Mouse (Mus musculus) c-Kit-positive CD71-positive TER-119-negative erythroid progenitor cells, embryonic 14.5 days (primary cell): ENCODE results near the gene Aldh16a1.
"Not testable (repeated sequence)": the region's sequence is repeated elsewhere in the genome, so short reads cannot be mapped to it uniquely, and the experiment has no call there.

ENCODE experiments used
- DNase-seq: peaks from one replicate; pipeline ENCODE4 v3.0.0-alpha.2; 2013; ENCODE audit warnings: low read depth

Aldh16a1 gene

DNA sequence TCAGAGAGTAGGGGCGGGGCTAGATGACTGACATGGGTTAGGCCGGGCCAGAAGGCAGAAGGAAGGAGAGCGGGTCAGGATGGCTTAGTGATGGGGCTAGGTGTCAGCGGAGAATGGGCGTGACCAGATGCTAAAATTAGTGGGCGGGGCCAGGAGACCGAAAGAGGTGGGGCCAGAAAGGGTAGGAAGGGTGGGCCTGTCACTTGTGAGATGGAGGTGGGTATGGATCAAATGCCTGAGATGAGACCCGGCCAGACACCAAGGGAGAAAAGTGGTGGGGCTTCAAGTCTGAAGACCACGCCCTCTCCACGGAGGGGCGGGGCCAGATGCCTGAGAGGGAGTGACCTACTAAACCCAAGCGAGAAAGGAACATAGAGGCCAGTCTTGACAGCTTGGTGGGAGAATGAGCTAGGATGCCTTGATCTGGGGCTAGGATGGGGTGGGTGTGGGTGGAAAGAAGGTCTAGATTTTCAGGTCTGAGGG lies 19.8 kb downstream of the Aldh16a1 start:
- DNase-seq = peak; percentile 90

DNA sequence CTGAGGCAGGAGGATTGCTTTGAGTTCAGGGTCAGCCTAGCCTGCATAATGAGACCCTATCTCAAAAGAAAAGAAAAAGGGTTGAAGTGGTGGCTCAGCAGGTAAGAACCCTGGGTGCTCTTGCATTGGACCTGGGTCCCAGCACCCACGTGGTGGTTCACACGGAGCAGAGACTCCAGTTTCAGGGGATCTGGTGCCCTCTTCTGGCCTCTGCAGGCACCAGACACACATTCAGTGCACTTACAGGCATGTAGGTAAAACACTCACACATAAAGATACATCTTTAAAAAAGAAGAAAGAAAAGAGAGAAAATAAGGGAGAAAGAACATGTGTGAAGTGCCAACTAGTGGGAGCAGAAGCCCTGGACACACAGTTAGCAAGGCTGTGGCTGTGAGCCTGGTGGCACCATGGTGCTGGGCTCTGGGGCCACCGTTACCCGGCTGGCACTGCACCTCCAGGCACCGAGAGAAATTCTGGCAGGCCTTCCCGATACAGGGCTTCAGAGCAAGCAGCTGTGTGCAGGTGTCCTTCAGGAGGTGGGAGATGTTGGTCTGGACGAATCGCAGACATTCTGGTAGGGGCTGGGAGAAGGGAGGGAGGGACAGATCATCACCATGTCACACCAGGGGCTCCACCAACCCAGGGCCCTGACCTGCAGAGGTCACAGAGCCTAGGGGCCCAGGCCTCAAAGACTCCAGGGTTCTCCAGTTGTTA lies 20.8 kb downstream of the Aldh16a1 start:
- no peak for DNase-seq

DNA sequence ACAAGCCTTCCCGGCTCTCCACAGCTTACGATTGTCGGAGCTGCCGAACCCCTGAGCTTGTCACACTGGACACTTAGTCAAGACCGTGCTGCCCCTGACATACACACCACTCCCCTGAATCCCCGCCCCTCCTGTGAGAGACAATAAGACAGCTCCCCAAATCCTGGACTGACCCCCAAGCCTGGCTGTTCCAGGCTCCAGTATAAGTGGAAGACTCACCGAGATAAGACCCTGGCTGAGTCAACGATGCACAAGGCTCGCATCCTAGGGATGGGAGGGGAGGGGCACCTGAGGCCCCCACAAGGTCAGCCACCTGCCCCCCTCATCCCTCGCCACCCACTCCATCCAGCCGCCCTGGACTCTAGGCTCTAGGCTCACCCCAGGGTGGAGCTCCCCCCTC lies 22.5 kb downstream of the Aldh16a1 start:
- no peak for DNase-seq

DNA sequence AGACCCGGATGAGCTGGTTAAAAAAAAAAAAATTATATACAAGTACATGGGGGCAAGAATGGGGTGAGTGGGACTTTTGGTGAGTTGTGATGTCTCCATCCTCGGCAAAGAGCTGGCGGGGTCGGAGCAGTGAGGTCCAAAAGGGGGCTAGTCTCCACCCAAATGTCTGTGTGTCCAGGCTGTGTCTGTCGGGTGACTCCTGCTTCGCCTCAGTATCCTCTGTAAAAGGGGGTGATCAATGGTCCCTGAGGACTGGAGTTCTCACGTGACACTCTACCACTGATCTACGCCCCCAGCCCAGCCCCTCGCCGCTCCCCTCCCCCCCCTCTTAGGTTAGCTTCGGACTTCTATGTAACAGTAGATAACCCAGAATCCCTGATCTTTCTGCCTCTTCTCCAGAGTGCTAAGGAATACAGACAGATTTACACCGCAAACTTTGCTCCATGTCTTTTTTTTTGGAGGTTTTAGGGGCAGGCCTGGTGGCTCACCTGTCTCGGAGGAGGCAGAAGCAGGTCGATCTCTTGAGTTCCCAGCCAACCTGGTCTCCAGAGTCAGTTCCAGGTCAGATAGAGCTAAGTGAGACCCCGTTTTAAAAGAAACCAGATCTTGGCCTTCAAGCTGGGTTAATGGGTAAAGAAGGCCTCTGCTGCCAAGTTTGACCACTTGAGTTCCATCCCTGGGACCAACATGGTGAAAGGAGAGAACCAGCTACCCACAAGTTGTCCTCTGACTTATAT lies 24.4 kb downstream of the Aldh16a1 start:
- no peak for DNase-seq

DNA sequence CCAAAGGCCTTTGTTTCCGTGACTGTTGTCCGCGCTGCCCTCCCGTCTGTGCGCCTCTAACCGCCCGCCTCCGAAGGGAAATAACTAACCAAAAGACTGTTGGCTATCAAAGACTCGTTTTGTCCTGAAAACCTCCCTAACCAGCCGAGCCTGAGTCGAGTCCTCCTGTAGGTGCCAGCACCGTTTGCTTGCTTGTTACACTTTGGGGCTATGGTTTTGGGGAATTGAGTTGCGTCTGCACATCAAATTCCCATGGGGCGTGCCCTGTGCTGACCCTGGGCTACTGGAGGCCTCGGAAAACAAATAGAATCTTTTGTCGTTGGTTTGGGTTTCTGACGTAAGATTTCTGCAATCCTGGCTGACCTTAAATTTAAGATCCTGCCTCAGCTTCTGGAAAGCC lies 25.1 kb downstream of the Aldh16a1 start:
- DNase-seq = no peak

DNA sequence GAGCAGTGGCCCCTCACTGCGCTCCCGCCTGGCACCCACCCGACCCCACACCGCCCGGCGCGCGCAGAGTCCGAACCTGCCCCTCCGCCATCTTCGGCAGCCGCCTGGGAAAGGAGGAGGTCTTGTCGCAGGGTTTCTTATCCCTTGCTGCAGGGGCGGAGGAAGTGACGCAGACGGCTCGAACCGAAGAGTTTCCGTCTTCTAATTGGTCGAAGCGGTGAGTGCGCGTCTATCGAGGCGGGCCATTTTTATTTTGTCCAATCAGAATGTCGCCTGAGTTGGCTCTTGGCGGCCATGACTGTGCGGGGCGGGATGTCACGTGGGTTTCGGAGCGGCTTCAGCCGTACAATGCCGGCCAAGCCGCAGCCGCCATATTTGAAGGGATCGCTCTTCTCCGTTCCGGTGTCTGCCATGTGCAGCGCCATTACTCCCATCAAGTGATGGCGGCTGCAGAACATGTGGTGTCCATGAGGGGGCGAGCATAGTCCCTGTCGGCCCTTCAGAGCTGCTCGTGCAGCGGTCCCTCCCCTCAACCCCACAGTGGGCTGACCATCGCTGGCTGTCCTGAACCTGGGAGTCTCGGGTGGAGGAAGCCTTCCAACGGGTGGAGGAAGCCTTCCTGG lies 25.6 kb downstream of the Aldh16a1 start, which contains the start of gene Rpl13a:
Gene Rpl13a (minus strand): TSS at position 138 of the 623 bp plus-strand sequence.
- peak; percentile 99 for DNase-seq

DNA sequence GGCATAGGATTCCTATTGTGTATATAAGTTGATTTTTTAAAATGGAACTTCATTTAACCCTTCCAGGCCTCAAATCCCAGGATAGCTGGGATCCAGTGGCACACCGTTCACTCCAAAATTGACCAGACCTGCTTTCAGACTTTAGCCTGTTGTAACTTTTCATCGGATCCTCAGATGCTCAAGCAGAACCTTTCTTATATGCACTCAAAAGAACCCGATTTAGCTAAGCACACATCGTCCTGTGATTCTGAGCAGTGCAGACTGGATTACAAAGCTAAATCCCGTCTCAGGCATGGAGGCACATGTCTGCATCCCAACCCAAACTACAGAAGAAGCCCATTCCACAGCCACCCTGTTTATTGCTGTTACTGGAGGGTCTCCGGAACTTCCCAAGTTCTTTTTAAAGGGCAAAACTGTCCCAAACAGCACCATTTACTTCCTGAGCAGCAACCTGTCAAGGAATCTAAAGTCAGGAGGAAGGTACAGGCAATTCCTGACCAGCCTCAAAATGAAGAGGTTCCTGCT lies 26.6 kb downstream of the Aldh16a1 start:
- DNase-seq = no peak

DNA sequence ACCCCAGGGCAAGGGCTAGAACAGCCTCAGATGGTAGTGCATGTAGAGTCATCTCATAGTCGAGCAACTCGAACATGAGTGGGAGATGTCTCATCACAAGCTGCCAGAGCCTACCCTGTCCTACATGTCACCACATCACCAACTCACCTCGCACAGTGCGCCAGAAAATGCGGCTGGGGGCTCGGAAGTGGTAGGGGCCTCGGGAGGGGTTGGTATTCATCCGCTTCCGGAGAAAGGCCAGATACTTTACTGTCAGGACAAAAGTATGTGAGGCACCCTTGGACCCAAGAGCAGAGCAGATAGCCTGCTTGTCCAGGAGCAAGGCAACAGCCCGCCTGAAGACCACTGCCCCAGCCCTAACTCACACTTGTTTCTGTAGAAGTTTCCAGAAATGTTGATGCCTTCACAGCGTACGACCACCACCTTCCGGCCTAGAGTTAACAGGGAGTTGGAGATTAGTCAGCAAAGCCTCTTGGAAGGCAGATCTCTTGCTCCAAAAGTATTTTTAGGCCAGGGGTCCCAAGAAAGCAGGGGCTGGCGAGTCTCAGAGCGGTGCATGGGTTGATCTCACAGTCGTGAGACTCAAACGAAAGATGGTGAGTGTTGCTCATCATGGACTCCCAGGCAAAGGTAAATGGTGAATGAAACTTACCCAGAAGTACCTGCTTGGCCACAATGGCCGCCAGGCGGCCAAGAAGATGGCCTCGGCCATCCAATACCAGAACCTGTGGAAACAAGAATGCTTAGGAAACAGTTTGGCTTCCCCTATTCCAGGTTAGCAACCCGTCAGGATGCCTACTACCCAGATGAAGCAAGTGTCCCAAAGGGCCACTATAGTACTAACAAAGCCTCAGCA lies 27.3 kb downstream of the Aldh16a1 start:
- no peak for DNase-seq

DNA sequence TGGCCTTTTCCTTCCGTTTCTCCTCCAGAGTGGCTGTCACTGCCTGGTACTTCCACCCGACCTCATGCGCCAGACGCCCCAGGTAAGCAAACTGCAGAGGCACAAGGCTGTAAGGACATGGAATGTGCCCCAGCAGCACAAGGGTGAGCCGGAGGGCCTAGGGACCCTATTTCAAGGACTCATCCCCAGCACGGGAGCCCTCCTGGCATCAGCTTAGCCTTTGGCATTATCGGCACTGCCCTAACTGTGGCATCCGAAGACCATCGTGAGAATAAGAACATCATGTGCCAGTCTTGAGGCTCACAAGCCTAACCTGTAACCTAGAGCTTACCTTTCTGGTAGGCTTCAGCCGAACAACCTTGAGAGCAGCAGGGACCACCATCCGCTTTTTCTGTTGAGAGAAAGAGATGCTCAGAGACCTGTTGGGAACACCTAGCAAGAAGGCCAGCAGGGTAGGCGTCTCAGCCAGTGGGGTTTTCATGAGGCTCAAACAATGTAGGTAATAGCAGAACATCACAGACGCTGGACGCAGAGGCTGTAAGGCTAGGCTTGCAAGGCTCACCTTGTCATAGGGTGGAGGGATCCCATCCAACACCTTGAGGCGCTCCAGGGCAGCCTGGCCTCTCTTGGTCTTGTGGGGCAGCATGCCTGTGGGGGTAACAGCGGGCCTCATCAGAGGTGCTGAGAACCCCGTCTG lies 28.1 kb downstream of the Aldh16a1 start:
- DNase-seq = no peak

DNA sequence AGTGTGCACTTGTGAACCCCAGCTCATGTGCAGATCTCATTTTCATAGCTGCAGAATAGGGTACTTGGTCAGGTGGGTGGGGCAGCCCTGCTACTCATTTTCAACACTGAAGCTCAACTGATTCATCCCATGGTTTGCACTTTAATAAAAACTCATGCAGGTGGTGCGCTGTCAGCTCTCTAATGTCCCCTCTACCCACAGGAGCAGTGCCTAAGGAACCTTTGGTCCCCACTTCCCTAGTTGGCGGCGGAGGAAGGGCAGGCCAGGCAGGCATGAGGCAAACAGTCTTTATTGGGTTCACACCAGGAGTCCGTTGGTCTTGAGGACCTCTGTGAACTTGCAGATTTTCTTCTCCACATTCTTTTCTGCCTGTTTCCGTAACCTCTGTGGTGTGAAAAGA lies 28.7 kb downstream of the Aldh16a1 start:
- DNase-seq = not testable (repeated sequence)

DNA sequence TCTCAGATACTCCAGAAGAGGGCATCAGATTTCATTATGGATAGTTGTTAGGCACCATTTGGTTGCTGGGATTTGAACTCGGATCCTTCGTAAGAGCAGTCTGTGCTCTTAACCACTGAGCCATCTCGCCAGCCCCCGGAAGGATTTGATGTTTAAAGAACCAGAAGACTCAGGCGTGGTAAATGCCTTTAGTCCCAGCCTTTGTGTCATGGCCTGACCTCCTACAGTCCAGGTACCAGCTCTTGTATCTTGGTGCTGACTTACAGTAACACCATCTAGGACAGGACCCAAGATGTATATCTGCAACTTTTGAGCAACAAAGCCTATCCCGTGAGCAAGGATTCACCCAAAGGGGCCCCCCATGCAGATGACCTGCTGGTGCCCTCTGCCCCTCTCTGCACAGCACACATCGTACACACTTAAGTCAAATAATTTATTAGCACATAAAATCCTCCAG lies 29.2 kb downstream of the Aldh16a1 start:
- peak; percentile 81 for DNase-seq

DNA sequence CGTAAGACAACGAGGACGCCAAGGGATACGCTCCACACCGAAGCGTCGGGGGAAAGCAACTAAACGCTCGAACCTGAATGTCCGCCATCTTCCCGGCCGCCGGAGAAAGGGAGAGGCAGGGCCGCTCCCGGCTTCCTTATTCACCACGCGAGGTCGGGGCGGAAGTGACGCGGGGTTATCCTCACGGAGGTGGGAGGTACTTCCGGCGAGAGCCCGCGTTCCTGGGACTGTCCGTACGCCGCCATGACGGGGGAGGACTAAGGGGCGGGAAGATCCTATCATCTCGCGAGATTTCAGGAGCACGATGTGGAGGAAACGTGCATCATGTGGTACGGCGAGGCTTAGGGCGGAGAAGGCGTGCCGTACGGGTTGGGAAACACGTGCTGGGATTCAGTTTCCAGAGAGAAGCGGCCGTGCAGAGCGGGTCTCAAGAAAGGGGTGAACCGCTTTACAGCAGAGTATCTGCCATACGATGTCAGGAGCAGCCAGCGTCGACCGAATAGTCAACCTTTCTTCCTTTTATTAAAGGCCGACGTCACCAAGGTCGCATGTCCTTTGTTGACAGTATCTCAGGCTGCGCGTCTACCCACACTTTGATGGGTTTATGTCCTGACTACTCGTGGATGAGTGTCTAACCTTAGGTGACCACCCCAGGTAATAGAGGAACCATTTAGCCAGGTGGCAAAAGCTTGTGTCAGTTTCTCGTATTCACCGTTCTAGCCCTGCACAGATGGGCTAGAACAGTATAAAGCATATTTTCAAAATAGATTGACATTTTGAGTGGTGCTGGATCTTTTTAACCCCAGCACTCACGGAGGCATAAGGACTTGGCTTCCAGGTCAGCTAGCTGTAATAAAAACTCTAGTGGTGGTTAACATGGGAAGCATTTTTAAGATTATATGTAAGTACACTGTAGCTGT lies 29.9 kb downstream of the Aldh16a1 start, which contains the start of gene Rps11:
Gene Rps11 (minus strand): TSS at position 216 of the 920 bp plus-strand sequence.
- peak; percentile 99 for DNase-seq

DNA sequence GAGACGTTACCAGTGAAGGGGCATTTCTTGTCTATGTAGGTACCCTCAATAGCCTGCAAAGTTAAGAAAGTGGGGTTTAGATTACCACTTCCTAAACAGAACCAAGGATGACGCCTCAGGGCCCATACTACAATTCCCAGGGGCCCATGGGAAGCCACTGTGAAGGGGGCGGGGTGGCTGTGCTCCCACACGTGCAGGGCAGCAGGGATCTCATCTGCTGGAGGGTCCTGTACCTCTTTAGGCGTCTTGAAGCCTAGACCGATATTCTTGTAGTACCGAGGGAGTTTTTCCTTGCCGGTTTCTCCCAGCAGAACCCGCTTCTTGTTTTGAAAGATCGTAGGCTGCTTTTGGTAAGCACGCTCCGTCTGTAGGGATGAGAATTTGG lies 31.2 kb downstream of the Aldh16a1 start:
- no peak for DNase-seq

DNA sequence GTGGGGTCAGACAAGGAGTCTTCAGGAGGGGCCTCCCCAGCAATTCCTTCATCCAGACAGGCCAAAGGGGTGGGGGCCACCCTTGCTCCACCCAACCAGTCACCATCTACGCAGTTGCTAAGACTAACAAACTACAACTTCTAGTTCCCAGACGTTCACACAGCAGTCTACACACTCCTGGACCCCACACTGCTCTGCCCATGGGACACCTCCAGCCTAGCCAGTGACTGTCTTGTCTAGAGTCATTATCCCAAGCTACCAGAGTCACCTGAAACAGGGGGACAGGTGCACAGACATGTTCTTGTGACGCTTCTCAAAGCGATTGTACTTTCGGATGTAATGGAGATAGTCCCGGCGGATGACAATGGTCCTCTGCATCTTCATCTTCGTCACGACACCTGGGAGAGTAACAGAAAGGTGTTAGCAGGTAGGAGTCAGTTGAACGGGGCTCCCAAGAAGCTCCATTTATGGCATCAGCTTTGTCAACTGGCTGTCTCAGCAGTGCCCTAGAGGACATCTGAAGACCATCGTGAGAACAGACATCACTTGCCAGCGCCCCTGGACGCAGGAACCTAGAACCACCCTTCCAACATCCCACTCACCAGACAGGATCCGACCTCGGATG lies 31.7 kb downstream of the Aldh16a1 start:
- no peak for DNase-seq

DNA sequence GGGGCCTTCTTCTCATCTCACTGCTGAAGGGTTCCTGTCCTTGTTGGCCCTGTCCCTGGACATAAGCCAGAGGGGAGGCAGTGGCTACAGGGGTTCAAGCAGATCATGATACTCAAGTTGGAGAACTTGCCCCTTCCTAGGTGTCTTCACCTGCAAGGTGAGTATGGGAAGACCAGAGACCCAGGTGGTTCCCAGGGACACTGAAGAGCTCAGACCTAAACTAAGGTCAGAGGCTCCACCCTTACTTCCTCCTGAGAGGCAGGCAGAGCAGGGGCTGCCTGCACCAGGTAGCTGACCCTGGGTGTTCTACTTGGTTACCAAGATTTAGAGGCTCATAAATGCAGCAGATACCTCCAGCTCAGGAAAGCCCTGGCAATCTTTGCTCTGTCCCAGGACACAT lies 32.4 kb downstream of the Aldh16a1 start:
- DNase-seq = no peak

DNA sequence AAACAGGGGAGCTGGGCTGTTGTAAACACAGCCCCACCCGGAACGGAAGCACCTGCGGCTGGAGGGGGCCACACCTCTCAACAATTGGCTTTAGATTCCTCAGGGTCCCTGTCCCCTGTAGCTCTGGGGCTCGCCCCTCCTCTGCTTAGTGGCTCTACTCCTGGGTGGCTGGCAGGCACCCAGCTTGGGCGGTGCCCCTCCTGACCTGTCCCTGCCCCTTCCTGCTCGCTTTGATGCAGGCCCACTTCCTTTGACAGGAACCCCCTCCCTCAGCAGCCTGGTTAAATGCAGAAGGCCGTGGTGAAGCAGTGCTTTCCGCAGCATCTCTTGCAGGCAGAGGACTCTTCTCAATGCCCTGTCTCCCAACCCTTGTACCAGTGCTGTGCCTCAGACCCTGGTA lies 33.0 kb downstream of the Aldh16a1 start:
- no peak for DNase-seq

DNA sequence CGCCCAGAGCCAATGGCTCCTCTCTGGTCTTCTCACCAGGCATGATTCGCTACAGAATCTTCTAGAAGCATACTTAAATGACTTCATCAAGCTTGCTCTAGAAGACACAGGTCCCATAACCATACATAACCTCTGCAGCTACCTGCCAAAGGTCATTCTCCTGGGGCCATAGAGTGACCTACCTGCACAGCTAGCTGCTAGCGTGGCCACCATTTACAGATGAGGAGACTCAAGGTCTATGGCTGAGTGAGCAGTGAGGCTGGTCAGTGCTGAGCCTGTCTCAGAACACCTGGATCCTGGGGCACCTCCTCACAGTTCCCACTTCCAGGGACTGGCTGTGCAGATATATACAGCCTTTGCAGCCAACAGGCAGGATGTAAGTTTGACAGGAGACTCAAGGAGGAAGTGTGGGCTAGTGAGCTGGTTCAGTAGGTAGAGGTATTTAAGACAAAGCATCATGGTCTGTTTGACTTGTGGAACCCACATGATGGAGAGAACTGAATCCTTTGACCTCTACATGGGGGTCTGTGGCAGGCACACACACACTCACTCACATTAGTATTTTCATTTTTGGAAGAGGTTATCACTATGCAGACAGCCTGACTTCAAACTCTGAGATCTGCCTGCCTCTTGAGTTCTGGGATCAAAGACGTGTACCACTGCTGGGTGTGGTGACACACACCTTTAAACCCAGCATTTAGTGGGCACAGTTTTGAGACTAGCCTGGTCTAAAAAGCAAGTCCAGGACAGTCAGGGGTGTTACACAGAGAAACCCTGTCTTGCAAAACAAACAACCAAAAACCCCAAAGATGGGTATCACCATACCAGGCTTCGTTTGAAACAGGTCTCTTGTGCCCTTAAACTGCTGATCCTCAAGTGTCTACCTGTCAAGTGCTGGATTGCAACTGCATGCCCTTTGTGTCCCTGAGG lies 34.3 kb downstream of the Aldh16a1 start:
- DNase-seq = no peak

DNA sequence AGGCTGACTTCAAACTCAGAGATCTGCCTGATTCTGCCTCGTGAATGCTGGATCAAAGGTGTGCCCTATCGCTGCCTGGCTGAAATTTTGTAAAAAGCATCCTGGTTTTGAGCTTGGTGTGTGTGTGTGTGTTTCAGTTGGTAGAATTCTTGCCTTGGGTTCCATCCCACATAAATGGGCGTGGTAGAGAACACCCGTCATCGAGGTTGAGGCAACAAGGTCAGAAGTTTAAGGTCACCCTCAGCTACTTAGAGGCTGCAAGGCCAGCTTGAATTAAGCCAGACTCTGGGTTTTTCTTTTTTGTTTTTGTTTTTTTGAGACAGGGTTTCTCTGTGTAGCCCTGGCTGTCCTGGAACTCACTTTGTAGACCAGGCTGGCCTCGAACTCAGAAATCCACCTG lies 36.0 kb downstream of the Aldh16a1 start:
- DNase-seq = no peak
